Mouse (Mus musculus) heart, adult 8-10 months (tissue): ENCODE results near the gene Cox20. TPM values are rescaled to one million over a fixed set of nuclear protein-coding genes. Genes with fewer than 3 reads are reported as not detected.

Experiments used
- DNase-seq: peaks from one replicate; pipeline ENCODE4 v3.0.0; 2022; ENCODE audit warnings: low spot score
- microRNA-seq: library from miRNA; unstranded; fragments of <30 nt; microRNA quantifications from one replicate; pipeline ENCODE4 v1.2.0, GENCODE M21; 2022
- total RNA-seq, 4 experiments: library from RNA; stranded (reverse); gene quantifications; 2 replicates each; pipeline ENCODE4 v1.2.4; 2022

Cox20 gene
- total RNA-seq, 4 experiments from 2014 or later: 90.6 to 125 (median 103) TPM

- no peak for DNase-seq
Measured at GRCm38 (mm10) chr1:178351643-178352042, 32.7 kb downstream of the Cox20 start.

DNA sequence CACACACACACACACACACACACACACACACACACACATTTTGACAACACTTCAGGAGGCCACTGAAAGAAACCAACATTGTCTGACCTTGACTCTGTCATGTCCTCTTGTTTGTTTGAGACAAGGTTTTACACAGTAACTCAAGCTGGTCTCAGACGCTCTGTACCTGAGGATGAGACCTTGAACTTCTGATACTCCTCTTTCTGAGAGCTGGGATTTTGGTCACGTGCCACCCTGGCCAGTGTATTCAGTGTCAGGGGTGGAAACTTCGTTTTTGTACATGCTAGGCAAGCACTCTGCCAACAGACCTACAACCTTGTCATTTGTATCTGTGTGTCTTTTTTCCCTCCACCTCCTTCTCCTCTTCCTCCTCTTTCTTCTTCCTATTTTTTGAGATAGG is 35.6 kb downstream of the Cox20 start:
- no peak for DNase-seq

- no peak for DNase-seq
Measured at GRCm38 (mm10) chr1:178357776-178358710, 39.1 kb downstream of the Cox20 start.

GRCm38 (mm10) chr1:178360264-178360663 is 41.3 kb downstream of the Cox20 start:
- DNase-seq: no peak

DNA sequence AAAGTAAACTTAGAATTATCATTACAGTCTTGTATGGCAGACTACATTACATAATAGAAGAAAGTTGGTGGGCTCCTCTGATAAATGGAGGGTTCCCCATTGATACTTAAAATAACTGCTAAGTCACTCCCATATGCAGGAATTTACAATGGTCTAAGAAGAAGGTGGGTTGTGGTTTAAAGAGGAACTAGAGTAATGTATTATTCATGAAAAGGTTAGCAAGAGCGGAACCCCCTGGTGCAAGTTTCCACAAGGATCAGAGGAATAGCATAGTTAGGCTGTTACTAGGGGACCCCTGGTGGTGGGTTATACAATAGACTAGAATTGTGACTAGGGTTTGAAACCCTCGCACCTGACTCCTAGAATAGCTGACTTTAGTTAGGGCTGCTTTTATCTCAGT is 41.8 kb downstream of the Cox20 start:
- no peak for DNase-seq

DNA sequence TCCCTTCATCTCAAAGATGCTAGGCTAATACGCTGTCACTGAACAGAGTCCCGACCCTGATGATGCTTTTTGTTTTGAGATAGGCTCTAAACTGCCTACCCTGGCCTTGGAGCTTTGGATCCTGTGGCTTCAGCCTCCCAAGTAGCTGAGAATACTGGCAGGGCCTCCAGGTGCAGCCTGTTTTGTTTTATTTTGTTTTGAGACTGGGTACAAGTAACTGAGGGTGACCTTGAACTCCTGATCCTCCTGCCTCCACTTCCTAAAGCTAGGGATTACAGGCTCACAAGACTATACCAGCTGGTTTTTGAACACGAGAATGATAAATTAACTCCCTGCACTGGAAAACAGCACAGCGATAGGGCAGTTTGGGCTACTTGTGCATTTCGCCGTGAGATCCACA is 46.2 kb downstream of the Cox20 start:
- DNase-seq: no peak

DNA sequence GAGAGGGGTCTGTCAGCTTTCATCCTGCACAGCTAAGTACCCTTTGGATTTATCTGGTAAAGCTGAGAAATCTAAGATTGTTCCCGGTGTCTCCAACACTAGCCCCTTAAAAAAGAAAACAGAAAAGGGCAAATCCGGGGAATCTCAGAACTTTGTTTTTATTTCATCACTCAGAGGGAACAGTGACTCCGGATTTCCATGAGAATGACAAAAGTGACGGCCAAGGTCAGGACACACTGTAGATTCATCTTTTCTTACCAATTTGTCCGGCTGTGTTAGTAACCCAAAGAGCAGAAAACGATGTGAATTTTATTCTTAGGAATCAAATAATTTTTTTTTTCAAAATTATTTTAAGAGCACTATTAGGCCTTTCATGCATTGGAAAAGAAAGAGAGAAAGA is 49.2 kb downstream of the Cox20 start:
- DNase-seq: no peak

GRCm38 (mm10) chr1:178368548-178369271 is 49.8 kb downstream of the Cox20 start:
- peak; percentile 92 for DNase-seq

DNA sequence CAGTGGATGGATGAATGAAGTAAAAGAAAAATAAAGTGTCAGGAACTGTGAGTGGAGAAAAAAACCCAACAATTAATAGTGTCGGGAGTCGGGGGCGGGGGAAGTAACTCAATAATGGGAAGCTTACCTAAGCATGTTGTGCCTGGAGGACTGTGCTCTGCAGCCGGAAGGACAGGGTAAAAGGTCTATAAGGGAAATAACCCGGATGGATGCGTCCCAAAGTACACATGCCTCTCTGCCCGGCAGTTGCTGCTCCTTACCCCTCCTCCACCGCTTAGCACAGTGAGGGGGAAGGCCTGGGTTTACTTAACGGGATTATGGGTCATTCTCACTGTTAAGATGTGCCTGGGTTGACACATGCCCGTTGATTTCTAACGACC is 50.3 kb downstream of the Cox20 start:
- peak; percentile 49 for DNase-seq

Small RNA genes within 50 kb of the gene (microRNA-seq; reads per million reads assigned to microRNA genes)
- gene Gm27458: not detected

Other genes with a start within 250 kb of the Cox20 start
- gene Desi2, start 131.7 kb upstream of the Cox20 start, total RNA-seq: 10 to 100 TPM; 13.4 to 17.3 (median 16.6) TPM
- 100 to 1,000 TPM; 147 to 166 (median 155) TPM for gene Hnrnpu, start 18.7 kb downstream of the Cox20 start, total RNA-seq
- gene Efcab2, start 87.0 kb downstream of the Cox20 start, total RNA-seq: 100 to 1,000 TPM; 103 to 117 (median 111) TPM
- gene Kif26b, start 210.0 kb downstream of the Cox20 start, total RNA-seq: 1 to 10 TPM; 2.7 to 5.7 (median 4.1) TPM